Mouse (Mus musculus): ENCODE data around the gene Hist1h2an.
"Not testable (repeated sequence)": the region's sequence is repeated elsewhere in the genome, so short reads cannot be mapped to it uniquely, and the experiment has no call there.

Hist1h2an gene

GRCm38 (mm10) chr13:21786899-21787629 lies at the start of gene Hist1h2an, which contains the start of gene Hist1h2bp:
TSS of gene Hist1h2an (minus strand) at chr13:21787218.
TSS of gene Hist1h2bp (plus strand) at chr13:21787461.
- peak; percentile 92 to 96 for DNase-seq (ENCODE audit: low spot score in 2 of 2)

- not testable (repeated sequence) for DNase-seq (ENCODE audit: low spot score in 2 of 2)
Observed at GRCm38 (mm10) chr13:21833461-21833860, 46.4 kb upstream of the Hist1h2an start, which contains the start of the genes Hist1h2ap and Hist1h2br. TSS of gene Hist1h2ap (minus strand) at chr13:21833507. TSS of gene Hist1h2br (plus strand) at chr13:21833743.

- peak in 1 of 2 experiments; percentile 64 for DNase-seq (ENCODE audit: low spot score in 2 of 2)
Observed at GRCm38 (mm10) chr13:21831418-21832394, 44.7 kb upstream of the Hist1h2an start, which contains the start of gene Hist1h4n. TSS of gene Hist1h4n (minus strand) at chr13:21832196.

- no peak for DNase-seq (ENCODE audit: low spot score in 2 of 2)
Observed at GRCm38 (mm10) chr13:21830344-21830743, 43.3 kb upstream of the Hist1h2an start.

- DNase-seq (ENCODE audit: low spot score in 2 of 2), result no peak
Observed at GRCm38 (mm10) chr13:21828511-21828910, 41.5 kb upstream of the Hist1h2an start.

GRCm38 (mm10) chr13:21820082-21820890 lies 33.3 kb upstream of the Hist1h2an start:
- DNase-seq (ENCODE audit: low spot score in 2 of 2), result not testable (repeated sequence)

GRCm38 (mm10) chr13:21812092-21812491 lies 25.1 kb upstream of the Hist1h2an start:
- not testable (repeated sequence) for DNase-seq (ENCODE audit: low spot score in 2 of 2)

GRCm38 (mm10) chr13:21811539-21811938 lies 24.5 kb upstream of the Hist1h2an start, which contains the start of gene Hist1h4m:
TSS of gene Hist1h4m (plus strand) at chr13:21811746.
- DNase-seq (ENCODE audit: low spot score in 2 of 2), result peak; percentile 23 to 67

- DNase-seq (ENCODE audit: low spot score in 2 of 2), result not testable (repeated sequence)
Observed at GRCm38 (mm10) chr13:21811074-21811473, 24.1 kb upstream of the Hist1h2an start.

- not testable (repeated sequence) for DNase-seq (ENCODE audit: low spot score in 2 of 2)
Observed at GRCm38 (mm10) chr13:21810073-21810472, 23.1 kb upstream of the Hist1h2an start, which contains the start of the genes Hist1h2bq and Hist1h2ao. TSS of gene Hist1h2bq (minus strand) at chr13:21810197. TSS of gene Hist1h2ao (plus strand) at chr13:21810465.

GRCm38 (mm10) chr13:21803058-21803457 lies 16.0 kb upstream of the Hist1h2an start:
- not testable (repeated sequence) for DNase-seq (ENCODE audit: low spot score in 2 of 2)

- not testable (repeated sequence) for DNase-seq (ENCODE audit: low spot score in 2 of 2)
Observed at GRCm38 (mm10) chr13:21797163-21797562, 10.1 kb upstream of the Hist1h2an start.

- DNase-seq (ENCODE audit: low spot score in 2 of 2), result no peak
Observed at GRCm38 (mm10) chr13:21795584-21795983, 8.6 kb upstream of the Hist1h2an start.

GRCm38 (mm10) chr13:21790601-21791283 lies 3.7 kb upstream of the Hist1h2an start:
- no peak for DNase-seq (ENCODE audit: low spot score in 2 of 2)

GRCm38 (mm10) chr13:21789925-21790324 lies 2.9 kb upstream of the Hist1h2an start:
- no peak for DNase-seq (ENCODE audit: low spot score in 2 of 2)

GRCm38 (mm10) chr13:21787760-21788593 lies 959 bp upstream of the Hist1h2an start:
- DNase-seq (ENCODE audit: low spot score in 2 of 2), result no peak

- no peak for DNase-seq (ENCODE audit: low spot score in 2 of 2)
Observed at GRCm38 (mm10) chr13:21786189-21786898, 674 bp downstream of the Hist1h2an start.

GRCm38 (mm10) chr13:21784311-21784710 lies 2.7 kb downstream of the Hist1h2an start:
- no peak for DNase-seq (ENCODE audit: low spot score in 2 of 2)

GRCm38 (mm10) chr13:21783734-21784161 lies 3.3 kb downstream of the Hist1h2an start:
- DNase-seq (ENCODE audit: low spot score in 2 of 2), result peak in 1 of 2 experiments; percentile 25

All from left cerebral cortex, adult 9 months (tissue).